Mouse (Mus musculus): Measurements from ENCODE around the gene Fxr2. TPM values are rescaled to one million over a fixed set of nuclear protein-coding genes. Genes with fewer than 3 reads are reported as not detected.

Gene Fxr2
- total RNA-seq (2014; rRNA removed): 68.5 and 79.6 TPM in 2 replicates
- polyA plus RNA-seq (2015; fragmentation: Nextera tagmentation; extraction: Ambion mirVana): 23.3 and 28.8 TPM in 2 replicates

DNA sequence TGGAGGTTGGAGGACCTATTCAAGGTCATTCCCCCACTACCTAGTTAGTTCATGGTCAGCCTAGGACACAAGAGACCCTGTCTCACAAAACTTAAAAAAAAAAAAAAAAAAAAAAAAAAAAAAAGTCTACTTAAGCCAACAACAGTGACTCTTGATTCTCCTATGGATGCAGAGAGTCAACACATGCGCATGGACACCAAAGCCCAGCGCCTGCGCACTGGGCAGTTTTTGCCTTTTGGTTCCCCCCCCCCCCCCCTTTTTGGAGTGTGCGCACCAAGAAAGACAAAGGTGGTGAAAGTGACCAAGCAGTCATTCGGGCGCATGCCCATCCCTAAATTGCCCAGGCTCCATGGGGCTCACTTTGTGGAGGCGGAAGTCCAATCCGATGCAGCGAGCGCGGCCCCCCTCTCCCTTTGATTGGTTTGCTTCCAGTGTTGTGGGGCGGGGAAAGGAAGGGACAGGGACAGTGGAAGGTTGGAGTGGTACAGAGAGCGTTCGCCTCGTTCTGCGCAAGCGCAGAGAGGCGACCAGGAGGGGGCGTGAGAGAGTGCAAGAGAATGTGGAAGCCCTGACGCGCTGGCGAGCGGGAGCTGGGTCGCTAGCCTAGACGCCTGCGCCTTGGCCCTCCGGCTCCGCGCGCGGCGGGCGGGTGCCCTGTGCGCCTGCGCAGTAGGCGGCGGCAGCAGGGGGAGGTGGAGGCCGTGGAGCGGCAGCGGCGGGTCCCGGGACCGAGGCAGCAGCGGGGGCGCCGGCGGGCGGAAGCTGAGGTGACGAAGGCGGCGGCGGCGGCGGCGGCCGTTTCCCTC lies at the start of gene Fxr2:
Fxr2 (plus strand) TSS at position 707 of the 806 bp plus-strand sequence.
- TF ChIP-seq CTCF (IDR thresholded peaks at IDR 0.05; ENCODE audit: low read depth): peak; percentile 84
- Histone ChIP-seq H3K27me3 (ENCODE audit: insufficient read depth, low read length) (no peaks in the 10 kb centered on the region), H3K4me3 (ENCODE audit: low read length) (peak within 1 kb of the TSS; percentile 94), H3K9me3 (ENCODE audit: low read length) (no peaks in the 10 kb centered on the region), H3K4me1 (ENCODE audit: insufficient read depth, low read length) (peaks cover 19% of the 10 kb centered on the region; the same call in 1 of the 2 replicates), H3K27ac (peak within 1 kb of the TSS; percentile 91), H3K4me2 (ENCODE audit: low read depth, low read length) (peak within 1 kb of the TSS; percentile 79), H3K9ac (replicated peaks; ENCODE audit: low read length) (peak within 1 kb of the TSS; percentile 96), H3K36me3 (ENCODE audit: insufficient read depth, low read length) (no peaks in the 10 kb centered on the region)
- peak; percentile 100 for ATAC-seq
- WGBS: under 1% methylated on average over 50 of the region's 56 CpGs
- DNase-seq (ENCODE audit: low spot score): peak; percentile 100

DNA sequence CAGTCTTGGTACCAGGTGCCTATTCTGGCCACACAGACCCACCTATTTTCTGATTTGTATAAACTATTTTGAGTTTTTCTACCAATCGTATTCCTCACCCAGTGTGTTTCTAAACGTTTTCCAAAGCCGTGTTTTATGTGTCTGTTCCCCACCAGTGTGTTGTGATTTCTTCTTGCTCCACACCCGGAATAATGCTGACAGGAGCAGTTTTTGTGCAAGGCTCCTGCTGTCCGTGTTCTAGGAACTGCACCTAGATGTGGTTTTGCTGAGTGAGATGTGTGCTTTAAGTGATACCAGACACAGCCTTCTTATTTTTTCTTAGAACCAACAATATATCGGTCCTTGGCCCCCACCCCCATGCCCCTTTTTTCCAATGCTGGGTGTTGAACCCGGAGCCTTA lies 48.8 kb upstream of the Fxr2 start:
- H3K4me3 ChIP-seq (ENCODE audit: low read length): no peak overlapping the region
- peaks cover 15% of the 10 kb centered on the region for H3K36me3 ChIP-seq (ENCODE audit: insufficient read depth, low read length)
- 84% methylated on average over 7 of the region's 7 CpGs for WGBS

DNA sequence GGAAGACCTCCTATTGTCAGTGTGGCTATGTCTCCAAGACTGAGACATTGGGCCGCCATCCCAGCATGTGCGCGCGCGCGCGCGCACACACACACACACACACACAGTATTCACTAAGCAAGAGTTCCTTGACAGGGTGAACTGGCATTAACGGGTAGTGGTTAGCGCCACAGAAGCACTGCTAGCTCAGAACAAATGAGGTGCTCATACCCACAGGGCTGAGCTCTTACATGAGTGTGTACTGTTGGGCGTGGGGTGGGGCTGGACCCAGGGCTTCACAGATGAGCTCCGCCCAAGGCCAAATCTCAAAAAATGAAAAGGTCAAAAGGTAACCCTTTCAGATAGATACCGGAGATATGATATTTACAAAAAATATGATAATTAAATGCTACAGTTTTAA lies 47.9 kb upstream of the Fxr2 start:
- no peaks in the 10 kb centered on the region for H3K4me1 ChIP-seq (ENCODE audit: insufficient read depth, low read length)
- H3K4me2 ChIP-seq (ENCODE audit: low read depth, low read length): no peak overlapping the region
- no peaks in the 10 kb centered on the region for H3K9me3 ChIP-seq (ENCODE audit: low read length)
- 95% methylated on average over 13 of the region's 13 CpGs for WGBS
- ATAC-seq: no peak
- no peak for TF ChIP-seq CTCF (IDR thresholded peaks at IDR 0.05; ENCODE audit: low read depth)
- no peak overlapping the region for H3K4me3 ChIP-seq (ENCODE audit: low read length)
- H3K9ac ChIP-seq (replicated peaks; ENCODE audit: low read length): no peak overlapping the region
- no peak overlapping the region for H3K27ac ChIP-seq
- H3K27me3 ChIP-seq (ENCODE audit: insufficient read depth, low read length): no peaks in the 10 kb centered on the region
- DNase-seq (ENCODE audit: low spot score): no peak
- H3K36me3 ChIP-seq (ENCODE audit: insufficient read depth, low read length): peaks cover 23% of the 10 kb centered on the region

More for the DNA sequence above, 48.8 kb upstream of the Fxr2 start:
- no peak for TF ChIP-seq CTCF (IDR thresholded peaks at IDR 0.05; ENCODE audit: low read depth)
- Histone ChIP-seq H3K9me3 (ENCODE audit: low read length) (no peaks in the 10 kb centered on the region), H3K9ac (replicated peaks; ENCODE audit: low read length) (no peak overlapping the region), H3K27me3 (ENCODE audit: insufficient read depth, low read length) (no peaks in the 10 kb centered on the region), H3K4me1 (ENCODE audit: insufficient read depth, low read length) (no peaks in the 10 kb centered on the region), H3K4me2 (ENCODE audit: low read depth, low read length) (no peak overlapping the region), H3K27ac (no peak overlapping the region)
- no peak for ATAC-seq
- DNase-seq (ENCODE audit: low spot score): no peak

DNA sequence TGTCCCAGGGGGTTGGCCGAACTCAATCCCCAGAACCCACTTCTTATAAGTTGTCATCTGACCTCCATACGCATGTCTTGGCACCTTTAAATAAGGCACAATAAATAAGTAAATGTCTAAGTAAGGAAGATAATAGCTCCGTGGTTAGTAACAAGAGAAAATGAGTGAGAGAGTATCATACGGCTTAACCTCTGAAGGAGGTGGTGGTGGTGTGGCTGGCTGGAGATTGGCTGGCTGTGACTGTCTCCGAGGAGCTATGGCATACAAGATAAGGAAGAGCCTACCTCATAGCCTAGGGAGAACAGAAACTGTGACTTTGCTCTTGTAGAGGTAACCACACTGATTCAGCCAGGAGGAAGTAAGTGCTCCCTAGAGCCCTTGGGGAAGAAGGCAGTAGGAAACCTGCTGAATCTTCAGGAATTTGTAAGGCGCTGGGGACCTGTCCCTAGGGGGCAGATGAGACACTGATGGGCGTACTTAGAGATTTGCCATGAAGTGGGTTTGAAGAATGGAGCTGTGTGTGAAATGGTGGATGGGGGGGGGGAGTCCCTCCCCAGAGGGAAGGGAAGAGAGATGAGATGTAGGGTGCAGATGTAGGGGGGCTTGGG lies 47.0 kb upstream of the Fxr2 start:
- 82% methylated on average over 7 of the region's 7 CpGs for WGBS
- H3K27ac ChIP-seq: no peak overlapping the region
- peaks cover 23% of the 10 kb centered on the region for H3K36me3 ChIP-seq (ENCODE audit: insufficient read depth, low read length)
- no peak overlapping the region for H3K4me3 ChIP-seq (ENCODE audit: low read length)
- H3K9ac ChIP-seq (replicated peaks; ENCODE audit: low read length): no peak overlapping the region
- DNase-seq (ENCODE audit: low spot score) (no peak), ATAC-seq (no peak)
- H3K27me3 ChIP-seq (ENCODE audit: insufficient read depth, low read length): no peaks in the 10 kb centered on the region
- TF ChIP-seq CTCF (IDR thresholded peaks at IDR 0.05; ENCODE audit: low read depth): no peak
- H3K9me3 ChIP-seq (ENCODE audit: low read length): no peaks in the 10 kb centered on the region
- no peak overlapping the region for H3K4me2 ChIP-seq (ENCODE audit: low read depth, low read length)
- no peaks in the 10 kb centered on the region for H3K4me1 ChIP-seq (ENCODE audit: insufficient read depth, low read length)

DNA sequence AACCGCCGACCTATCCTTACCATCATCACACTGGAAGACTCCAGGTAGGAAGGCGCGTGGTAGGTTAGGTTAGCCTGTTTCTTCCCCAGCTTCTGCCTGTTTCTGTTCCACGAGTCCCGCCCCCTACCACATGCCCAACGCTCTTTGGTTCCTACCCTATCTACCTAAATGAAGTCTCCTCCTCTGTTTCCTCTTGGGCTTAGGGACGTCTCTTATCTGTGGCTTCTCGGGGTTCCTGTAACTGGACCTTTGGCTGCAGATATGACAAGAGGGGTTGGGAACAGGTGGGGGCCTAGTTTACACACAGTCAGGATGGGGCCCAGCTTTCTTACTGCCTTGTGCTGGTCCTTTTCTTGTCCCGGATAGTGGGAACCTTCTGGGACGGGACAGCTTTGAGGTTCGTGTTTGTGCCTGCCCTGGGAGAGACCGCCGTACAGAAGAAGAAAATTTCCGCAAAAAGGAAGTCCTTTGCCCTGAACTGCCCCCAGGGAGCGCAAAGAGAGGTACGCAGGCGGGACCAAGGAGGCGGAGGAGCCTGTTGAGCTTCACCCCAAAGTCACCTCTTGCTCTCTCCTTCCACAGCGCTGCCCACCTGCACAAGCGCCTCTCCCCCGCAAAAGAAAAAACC lies 43.5 kb upstream of the Fxr2 start:
- no peak for TF ChIP-seq CTCF (IDR thresholded peaks at IDR 0.05; ENCODE audit: low read depth)
- no peak overlapping the region for H3K9ac ChIP-seq (replicated peaks; ENCODE audit: low read length)
- ATAC-seq: no peak
- H3K4me3 ChIP-seq (ENCODE audit: low read length): no peak overlapping the region
- H3K27ac ChIP-seq: no peak overlapping the region
- no peak for DNase-seq (ENCODE audit: low spot score)
- H3K9me3 ChIP-seq (ENCODE audit: low read length): no peaks in the 10 kb centered on the region
- H3K4me2 ChIP-seq (ENCODE audit: low read depth, low read length): no peak overlapping the region
- H3K36me3 ChIP-seq (ENCODE audit: insufficient read depth, low read length): peaks cover 23% of the 10 kb centered on the region
- H3K4me1 ChIP-seq (ENCODE audit: insufficient read depth, low read length): no peaks in the 10 kb centered on the region
- no peaks in the 10 kb centered on the region for H3K27me3 ChIP-seq (ENCODE audit: insufficient read depth, low read length)
- 94% methylated on average over 22 of the region's 22 CpGs for WGBS

DNA sequence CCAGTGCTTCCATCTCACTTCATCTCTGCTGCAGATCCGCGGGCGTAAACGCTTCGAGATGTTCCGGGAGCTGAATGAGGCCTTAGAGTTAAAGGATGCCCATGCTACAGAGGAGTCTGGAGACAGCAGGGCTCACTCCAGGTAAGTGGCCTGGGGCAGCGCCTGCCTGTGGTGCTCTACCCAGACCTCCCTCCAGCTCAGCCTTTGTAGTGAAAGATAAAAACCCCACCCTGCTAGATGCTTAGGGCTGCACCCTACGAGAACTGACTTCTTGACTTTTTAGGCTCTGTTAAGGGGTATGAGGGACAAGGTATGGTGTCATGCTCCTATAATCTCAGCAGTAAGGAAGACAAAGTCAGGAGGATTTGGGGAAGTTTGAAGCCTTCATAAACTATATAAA lies 42.2 kb upstream of the Fxr2 start:
- WGBS: 95% methylated on average over 8 of the region's 8 CpGs
- Histone ChIP-seq H3K9me3 (ENCODE audit: low read length) (no peaks in the 10 kb centered on the region), H3K4me3 (ENCODE audit: low read length) (no peak overlapping the region), H3K9ac (replicated peaks; ENCODE audit: low read length) (no peak overlapping the region), H3K27me3 (ENCODE audit: insufficient read depth, low read length) (no peaks in the 10 kb centered on the region), H3K36me3 (ENCODE audit: insufficient read depth, low read length) (peaks cover 23% of the 10 kb centered on the region), H3K4me2 (ENCODE audit: low read depth, low read length) (no peak overlapping the region), H3K27ac (0 out of 2 replicates have a peak overlapping the region, but pooled peaks have one; percentile 67), H3K4me1 (ENCODE audit: insufficient read depth, low read length) (no peaks in the 10 kb centered on the region)
- ATAC-seq: no peak
- no peak for TF ChIP-seq CTCF (IDR thresholded peaks at IDR 0.05; ENCODE audit: low read depth)
- no peak for DNase-seq (ENCODE audit: low spot score)
